Mouse (Mus musculus) kidney, postnatal 0 days (tissue): ENCODE measurements around the gene Tmem209. TPM values are rescaled to one million over a fixed set of nuclear protein-coding genes. Genes with fewer than 3 reads are reported as not detected.

Experiments used
- ATAC-seq: fragments of 200-750 bp; cut with Nextera tagmentation; replicated peaks from 2 replicates; pipeline ENCODE4 v1.8.0; 2017; ENCODE audit warnings: low read depth, moderate number of reproducible peaks, moderate TSS enrichment, moderate library complexity; ENCODE audit not compliant: low FRiP score
- DNase-seq: peaks from one replicate; pipeline ENCODE4 v3.0.0-alpha.2; 2016; ENCODE audit warnings: low spot score
- H3K27ac ChIP-seq: fragments of 300-500 bp; sonication (generic); 2 replicates; pipeline ENCODE4 v1.5.1; 2014; ENCODE audit warnings: mild to moderate bottlenecking
- H3K27me3 ChIP-seq: fragments of 300-500 bp; sonication (generic); 2 replicates; pipeline ENCODE4 v1.6.1; 2014; ENCODE audit warnings: low read length, mixed read lengths; ENCODE audit not compliant: insufficient read depth
- H3K36me3 ChIP-seq: fragments of 300-500 bp; sonication (generic); 2 replicates; pipeline ENCODE4 v1.6.1; 2014; ENCODE audit warnings: low read length, mixed read lengths; ENCODE audit not compliant: insufficient read depth
- H3K4me1 ChIP-seq: fragments of 300-500 bp; sonication (generic); replicated peaks from 2 replicates; pipeline ENCODE4 v1.6.1; 2014; ENCODE audit warnings: antibody characterized with exemption, low read length, mixed read lengths; ENCODE audit not compliant: insufficient read depth
- H3K4me2 ChIP-seq: fragments of 300-500 bp; sonication (generic); 2 replicates; pipeline ENCODE4 v1.6.1; 2014; ENCODE audit warnings: mild to moderate bottlenecking, low read length, moderate library complexity, mixed read lengths
- H3K4me3 ChIP-seq: fragments of 300-500 bp; sonication (generic); replicated peaks from 2 replicates; pipeline ENCODE4 v1.5.1; 2014; ENCODE audit warnings: low read depth, low read length
- H3K9ac ChIP-seq: fragments of 300-500 bp; sonication (generic); 2 replicates; pipeline ENCODE4 v1.6.1; 2014; ENCODE audit warnings: low read depth, low read length
- H3K9me3 ChIP-seq: fragments of 300-500 bp; sonication (generic); replicated peaks from 2 replicates; pipeline ENCODE4 v1.6.1; 2016; ENCODE audit warnings: low read length, inconsistent platforms, mixed read lengths
- CTCF ChIP-seq: IDR thresholded peaks from 2 replicates; pipeline ENCODE4 v1.5.1; 2016; ENCODE audit warnings: antibody characterized with exemption, low read depth, mild to moderate bottlenecking, moderate library complexity
- WGBS: fragments of 180-500 bp; shearing (Covaris S2); extraction: QIAGEN DNeasy Blood & Tissue Kit; methylation state at CpG from one replicate; pipeline ENCODE4 v1.1.7; 2014; 5-methylcytosine and 5-hydroxymethylcytosine counted together
- polyA plus RNA-seq: library from polyadenylated mRNA; unstranded; fragments of >200 nt; fragmentation: Nextera tagmentation; extraction: Ambion mirVana; gene quantifications from 2 replicates; pipeline ENCODE4 v1.2.1, GENCODE M21; 2015

Gene Tmem209
- polyA plus RNA-seq, 1 experiment from 2014 or later: 25.9 TPM

DNA sequence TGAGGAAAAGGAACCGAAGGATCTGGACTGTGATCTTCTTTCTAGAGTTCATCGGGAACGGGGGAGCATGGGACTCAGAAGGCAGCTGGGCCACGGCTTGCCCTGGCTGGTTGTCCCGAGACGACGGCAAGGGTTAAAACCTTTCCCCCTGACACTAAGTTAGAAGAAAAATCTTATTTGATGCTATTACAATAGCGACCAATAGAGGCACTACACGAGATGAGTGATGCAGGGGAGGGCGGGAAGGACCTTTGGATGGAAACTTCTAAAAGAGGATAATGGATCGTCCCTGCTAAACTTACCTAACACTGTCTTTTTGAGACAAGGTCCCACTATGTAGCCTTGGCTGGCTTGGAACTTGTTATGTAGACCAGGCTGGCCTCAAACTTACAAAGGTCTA, 10.8 kb upstream of the Tmem209 start:
- 70% methylated on average over 11 of the region's 11 CpGs for WGBS
- H3K27me3 ChIP-seq: no peaks in the 10 kb centered on the region
- no peak overlapping the region for H3K27ac ChIP-seq
- peaks cover 3% of the 10 kb centered on the region; the same call in 1 of the 2 replicates for H3K4me1 ChIP-seq
- DNase-seq (no peak), ATAC-seq (no peak)
- H3K9ac ChIP-seq: no peak overlapping the region
- H3K4me2 ChIP-seq: no peak overlapping the region
- H3K9me3 ChIP-seq: no peaks in the 10 kb centered on the region
- TF ChIP-seq CTCF: peak; percentile 31; the same call in 1 of the 2 replicates
- H3K4me3 ChIP-seq: no peak overlapping the region
- H3K36me3 ChIP-seq: no peaks in the 10 kb centered on the region

DNA sequence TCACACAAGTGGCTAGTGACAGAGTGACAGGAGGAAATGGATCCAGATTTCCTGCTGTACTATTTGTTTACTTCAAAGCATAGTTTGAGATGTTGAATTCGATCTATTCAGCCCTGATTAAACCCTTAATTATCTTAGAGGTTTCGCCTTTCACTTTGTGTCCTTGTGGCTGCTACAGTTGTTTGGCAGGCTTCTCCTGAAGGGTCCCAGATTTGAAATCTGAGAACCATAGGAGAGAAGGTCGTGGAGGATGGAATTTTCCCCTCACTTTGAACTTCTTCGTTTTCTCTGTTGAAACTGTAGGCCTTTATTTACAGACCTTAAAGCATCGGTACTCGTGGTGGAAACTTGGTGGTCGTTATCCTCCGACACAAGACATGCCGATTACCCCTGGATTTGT, 4.7 kb upstream of the Tmem209 start:
- no peak for ATAC-seq
- Histone ChIP-seq H3K4me2 (no peak overlapping the region), H3K9me3 (no peaks in the 10 kb centered on the region), H3K27me3 (no peaks in the 10 kb centered on the region), H3K9ac (peak overlapping the region; percentile 25; the same call in 1 of the 2 replicates), H3K36me3 (no peaks in the 10 kb centered on the region), H3K4me3 (no peak overlapping the region), H3K27ac (peak overlapping the region; percentile 22; the same call in 1 of the 2 replicates), H3K4me1 (peaks cover 12% of the 10 kb centered on the region)
- 7% methylated on average over 9 of the region's 9 CpGs for WGBS
- no peak for TF ChIP-seq CTCF
- peak; percentile 75 for DNase-seq

DNA sequence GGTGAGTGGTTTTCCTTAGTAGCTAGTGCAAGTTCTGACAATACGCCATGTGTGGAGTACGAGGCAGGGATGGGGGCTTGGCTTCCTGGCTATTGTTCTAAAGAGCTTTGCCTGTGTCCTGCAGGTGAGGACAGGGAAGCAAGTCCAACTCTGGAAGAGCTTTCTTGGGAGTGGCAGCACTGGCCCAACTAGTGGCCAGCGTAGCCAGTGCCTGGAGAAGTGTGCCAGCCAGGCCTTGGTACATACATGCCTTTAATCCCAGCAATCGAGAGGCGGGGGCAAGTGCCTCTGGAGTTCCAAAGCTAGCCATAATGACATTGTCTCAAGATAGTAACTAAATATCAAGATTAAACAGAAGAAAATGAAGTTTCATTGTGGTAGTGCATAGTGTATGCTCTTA, 708 bp upstream of the Tmem209 start:
- peaks cover 12% of the 10 kb centered on the region for H3K4me1 ChIP-seq
- WGBS: 70% methylated on average over 5 of the region's 5 CpGs
- H3K36me3 ChIP-seq: peaks cover 7% of the 10 kb centered on the region; the same call in 1 of the 2 replicates
- no peak for DNase-seq
- peak overlapping the region; percentile 65; the same call in 1 of the 2 replicates for H3K4me2 ChIP-seq
- H3K27ac ChIP-seq: peak overlapping the region; percentile 75
- no peaks in the 10 kb centered on the region for H3K27me3 ChIP-seq
- no peak for TF ChIP-seq CTCF
- no peak for ATAC-seq
- 0 out of 2 replicates have a peak overlapping the region, but pooled peaks have one; percentile 15 for H3K9ac ChIP-seq
- H3K4me3 ChIP-seq: no peak overlapping the region
- no peaks in the 10 kb centered on the region; the same call in 1 of the 2 replicates for H3K9me3 ChIP-seq

DNA sequence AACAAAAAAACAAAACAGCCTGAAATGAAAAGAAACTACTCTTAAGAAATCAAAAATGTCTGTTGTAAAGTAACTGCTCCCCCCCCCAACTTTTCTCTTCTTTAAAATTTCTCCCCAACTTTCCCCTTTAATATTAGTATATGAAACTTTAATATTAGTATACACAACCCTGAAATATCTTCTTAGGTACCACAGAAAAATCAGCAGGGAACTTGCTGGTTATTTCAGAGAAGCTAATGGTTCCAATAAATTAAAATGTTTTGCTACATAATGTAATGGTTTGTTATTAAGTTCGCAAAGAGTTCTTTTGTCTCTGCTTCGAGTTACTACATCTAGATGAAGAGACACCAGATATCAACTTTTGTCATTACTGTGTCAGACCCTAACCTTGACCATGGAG, 759 bp downstream of the Tmem209 start:
- Histone ChIP-seq H3K9me3 (no peaks in the 10 kb centered on the region; the same call in 1 of the 2 replicates), H3K27me3 (no peaks in the 10 kb centered on the region), H3K4me1 (peaks cover 6% of the 10 kb centered on the region; the same call in 1 of the 2 replicates), H3K27ac (peak overlapping the region; percentile 95), H3K4me3 (peak overlapping the region; percentile 48), H3K4me2 (peak overlapping the region; percentile 65), H3K9ac (peak overlapping the region; percentile 68), H3K36me3 (peaks cover 18% of the 10 kb centered on the region)
- no peak for ATAC-seq
- WGBS: 10% methylated on average over 2 of the region's 2 CpGs
- TF ChIP-seq CTCF: no peak
- no peak for DNase-seq

DNA sequence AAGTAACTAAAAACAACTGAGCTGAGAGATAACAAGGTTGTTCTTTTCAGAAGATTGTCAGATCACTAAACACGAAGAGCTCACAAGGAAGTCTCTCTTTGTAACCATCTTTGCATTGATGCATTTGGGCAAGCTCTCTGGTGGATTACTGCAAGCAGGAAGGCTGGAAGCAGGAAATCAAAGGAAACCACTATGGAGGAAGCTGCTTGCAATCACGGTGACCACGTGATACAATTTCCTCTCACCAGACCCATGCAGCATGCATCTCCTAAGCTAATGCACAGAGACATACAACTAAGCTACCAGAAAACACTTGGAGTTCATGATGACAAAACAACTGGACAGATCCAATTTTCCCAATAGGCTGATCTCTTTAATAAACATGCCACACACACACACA, 10.5 kb downstream of the Tmem209 start:
- 67% methylated on average over 3 of the region's 3 CpGs for WGBS

DNA sequence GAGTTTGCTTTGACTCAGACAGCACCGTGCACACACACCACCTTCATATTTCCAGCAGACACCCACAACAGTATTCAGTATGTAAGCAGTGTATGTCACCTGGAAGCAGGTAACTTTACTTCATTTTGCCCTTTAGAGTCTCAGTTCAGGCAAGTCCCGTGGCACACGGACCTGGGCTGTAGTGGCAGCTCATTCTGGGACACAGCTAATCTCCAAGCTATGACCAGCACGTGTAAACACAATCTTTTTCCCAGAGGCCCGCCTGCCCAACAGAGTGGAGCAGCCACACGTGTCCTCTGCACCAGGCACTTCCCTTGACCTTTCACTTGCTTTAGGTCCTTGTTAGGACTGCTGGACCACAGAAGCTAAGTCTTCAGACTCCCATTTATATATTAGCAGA, 23.1 kb downstream of the Tmem209 start:
- TF ChIP-seq CTCF: no peak
- Histone ChIP-seq H3K9me3 (no peaks in the 10 kb centered on the region), H3K4me1 (no peaks in the 10 kb centered on the region), H3K36me3 (peaks cover 66% of the 10 kb centered on the region), H3K4me2 (no peak overlapping the region), H3K9ac (no peak overlapping the region), H3K27me3 (no peaks in the 10 kb centered on the region), H3K4me3 (no peak overlapping the region), H3K27ac (no peak overlapping the region)
- no peak for DNase-seq
- no peak for ATAC-seq
- WGBS: 86% methylated on average over 6 of the region's 6 CpGs

More for the DNA sequence above, 10.5 kb downstream of the Tmem209 start:
- no peak for ATAC-seq
- Histone ChIP-seq H3K4me3 (no peak overlapping the region), H3K4me2 (no peak overlapping the region), H3K36me3 (peaks cover 26% of the 10 kb centered on the region), H3K27me3 (no peaks in the 10 kb centered on the region), H3K9ac (no peak overlapping the region), H3K4me1 (no peaks in the 10 kb centered on the region), H3K27ac (no peak overlapping the region), H3K9me3 (no peaks in the 10 kb centered on the region)
- no peak for DNase-seq
- no peak for TF ChIP-seq CTCF

DNA sequence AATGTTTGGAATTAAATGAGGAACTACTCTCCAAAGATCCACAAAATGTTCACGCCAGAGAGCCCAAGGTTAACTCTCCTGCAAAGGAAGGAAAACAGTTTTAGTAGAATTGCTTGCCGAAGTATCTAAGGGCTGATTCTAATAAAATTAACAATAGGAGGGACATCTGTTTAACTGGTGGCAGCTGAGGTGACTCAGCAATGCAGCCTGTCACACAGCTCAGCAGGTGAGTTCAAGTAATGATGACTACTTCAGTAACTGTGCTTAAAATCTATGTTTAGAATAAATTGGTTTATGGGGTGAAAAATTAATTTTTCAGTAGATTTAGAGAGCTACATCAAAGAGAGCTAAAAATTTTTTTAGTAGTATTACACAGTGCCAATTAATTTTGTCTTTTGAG, 26.7 kb downstream of the Tmem209 start:
- no peak for TF ChIP-seq CTCF
- Histone ChIP-seq H3K27me3 (no peaks in the 10 kb centered on the region), H3K4me2 (no peak overlapping the region), H3K36me3 (peaks cover 66% of the 10 kb centered on the region), H3K9me3 (no peaks in the 10 kb centered on the region), H3K9ac (no peak overlapping the region), H3K4me3 (no peak overlapping the region), H3K27ac (no peak overlapping the region), H3K4me1 (no peaks in the 10 kb centered on the region)
- WGBS: 85% methylated on average over 2 of the region's 2 CpGs
- DNase-seq (no peak), ATAC-seq (no peak)
